Mouse (Mus musculus): ENCODE results near the gene Tmem218.

Tmem218 gene

DNA sequence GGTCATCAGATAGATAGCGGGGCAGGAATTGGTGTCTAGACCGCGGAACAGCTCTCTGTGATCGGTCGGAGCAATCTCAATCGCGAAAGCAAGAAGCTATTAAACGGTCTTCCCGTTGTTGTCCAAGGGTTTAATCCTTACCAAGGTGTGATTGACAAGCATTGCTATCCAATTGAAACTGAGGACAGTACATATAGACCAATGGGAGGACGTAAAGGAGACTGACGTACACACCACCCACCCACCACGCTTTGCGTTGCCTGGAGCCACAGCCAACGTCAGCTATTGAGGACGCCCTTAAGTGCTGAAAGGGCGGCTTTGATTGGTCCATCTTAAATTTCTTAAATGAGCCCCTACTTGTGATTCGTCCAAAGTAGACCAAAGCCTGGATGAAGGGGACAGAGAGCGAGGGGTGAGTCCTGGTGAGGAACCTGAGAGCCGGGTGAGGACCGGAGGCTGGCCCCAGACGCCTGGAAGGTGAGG, at the start of gene Tmem218:
Tmem218 (plus strand) TSS at position 295 of the 483 bp plus-strand sequence.
- DNase-seq (ENCODE audit: low spot score in 2 of 2), result peak; percentile 98

DNA sequence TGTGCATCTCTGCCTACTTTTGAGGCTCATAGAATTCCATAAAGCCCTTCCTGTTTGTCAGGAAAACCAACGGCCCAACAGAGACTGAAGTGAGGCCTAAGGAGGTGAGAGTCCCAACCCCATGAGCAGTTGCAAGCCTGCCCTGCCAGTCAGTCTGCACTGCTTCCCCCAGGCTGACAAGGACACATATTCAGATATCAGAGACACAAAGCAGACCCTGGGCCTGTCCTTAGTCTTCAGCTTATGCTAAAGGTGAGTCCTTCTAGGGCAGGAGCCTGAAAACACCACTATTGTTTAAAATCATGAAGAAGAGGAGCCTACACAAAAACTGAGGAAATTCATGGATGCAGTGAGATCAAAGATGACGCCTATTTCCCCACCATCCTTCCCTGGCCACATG, 47.3 kb upstream of the Tmem218 start:
- DNase-seq (ENCODE audit: low spot score in 2 of 2), result no peak

DNA sequence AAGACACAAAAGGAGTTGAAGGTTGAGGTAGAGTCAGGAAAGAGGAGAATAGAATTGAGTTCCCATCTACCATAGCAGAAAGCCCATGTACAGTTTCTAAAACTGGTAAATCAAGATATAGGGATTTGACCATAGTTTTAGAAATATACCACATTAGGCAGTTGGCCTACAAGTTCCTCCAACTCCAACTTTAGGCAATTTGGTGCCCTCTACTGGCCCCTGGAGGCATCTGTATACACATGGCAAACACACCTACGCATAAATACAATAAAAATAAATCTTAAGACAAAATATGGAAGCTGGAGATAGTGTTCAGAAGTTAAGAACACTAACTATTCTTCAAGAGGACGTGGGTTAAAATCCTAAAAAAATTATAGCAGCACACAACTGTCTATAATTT, 41.1 kb upstream of the Tmem218 start:
- no peak for DNase-seq (ENCODE audit: low spot score in 2 of 2)

DNA sequence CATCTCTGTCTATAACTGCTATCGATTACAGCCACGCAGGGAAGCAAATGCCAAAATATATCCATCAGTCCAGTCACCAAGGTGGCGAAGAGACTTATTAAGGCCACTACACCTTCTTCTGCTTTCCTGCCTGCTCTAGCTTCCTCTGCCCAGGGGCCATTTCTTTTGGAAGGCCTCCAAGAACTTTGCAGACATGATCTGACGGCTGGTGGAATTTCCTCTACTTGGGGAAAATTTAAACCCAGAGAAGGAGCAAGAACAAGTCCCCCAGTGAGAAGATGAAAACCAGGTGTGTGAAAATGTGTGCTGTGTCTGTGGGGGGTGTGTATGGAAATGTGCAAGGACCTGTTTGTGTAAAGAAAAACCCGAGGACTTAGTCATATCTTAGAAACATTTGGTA, 34.6 kb upstream of the Tmem218 start:
- DNase-seq (ENCODE audit: low spot score in 2 of 2), result no peak

GRCm38 (mm10) chr9:37176002-37176401, 32.0 kb upstream of the Tmem218 start:
- peak; percentile 4 for DNase-seq (ENCODE audit: low spot score in 2 of 2)

DNA sequence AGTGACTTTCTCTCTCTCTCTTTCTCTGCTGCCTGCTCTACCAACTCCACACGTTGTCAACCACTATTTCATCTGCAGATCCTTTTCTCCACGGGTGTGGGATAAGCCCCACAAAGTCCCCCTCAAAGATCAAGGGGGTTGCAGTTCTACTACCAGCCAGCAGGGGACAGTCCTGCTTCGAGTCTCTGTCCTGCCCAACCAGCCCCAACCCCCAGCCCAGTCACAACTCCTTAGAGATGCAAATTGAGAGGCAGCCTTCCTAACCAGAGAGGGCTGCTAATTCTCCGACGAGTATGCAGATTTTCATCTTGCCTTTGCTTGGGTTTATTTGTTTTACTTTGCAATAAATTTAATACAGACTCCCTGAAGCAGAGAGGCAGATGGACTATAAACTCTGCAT, 30.9 kb upstream of the Tmem218 start:
- peak; percentile 12 to 32 for DNase-seq (ENCODE audit: low spot score in 2 of 2)

GRCm38 (mm10) chr9:37177551-37177950, 30.5 kb upstream of the Tmem218 start:
- no peak for DNase-seq (ENCODE audit: low spot score in 2 of 2)

DNA sequence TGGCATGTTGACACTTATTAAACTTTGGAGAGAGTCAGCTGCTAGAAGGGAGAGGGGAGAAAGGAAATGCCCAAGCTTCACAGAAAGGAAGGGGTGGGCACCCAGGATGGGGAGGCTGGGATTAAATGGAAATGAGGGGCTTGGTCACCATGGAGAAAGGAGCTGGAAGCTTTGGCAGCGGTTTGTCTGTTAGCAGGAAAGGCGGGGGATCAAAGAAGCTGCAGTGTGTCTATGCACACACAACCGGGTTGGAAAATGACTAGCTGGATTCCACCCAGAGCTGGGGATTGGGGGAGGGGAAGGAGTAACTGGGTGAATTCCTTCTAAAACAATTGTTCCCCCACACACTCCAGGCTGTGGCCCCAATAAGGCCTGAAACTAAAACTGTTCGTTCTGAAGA, 29.1 kb upstream of the Tmem218 start:
- DNase-seq (ENCODE audit: low spot score in 2 of 2), result no peak

- DNase-seq (ENCODE audit: low spot score in 2 of 2), result no peak
Observed at GRCm38 (mm10) chr9:37179596-37179995, 28.4 kb upstream of the Tmem218 start.

- no peak for DNase-seq (ENCODE audit: low spot score in 2 of 2)
Observed at GRCm38 (mm10) chr9:37181596-37181995, 26.4 kb upstream of the Tmem218 start.

GRCm38 (mm10) chr9:37183176-37183575, 24.8 kb upstream of the Tmem218 start:
- no peak for DNase-seq (ENCODE audit: low spot score in 2 of 2)

DNA sequence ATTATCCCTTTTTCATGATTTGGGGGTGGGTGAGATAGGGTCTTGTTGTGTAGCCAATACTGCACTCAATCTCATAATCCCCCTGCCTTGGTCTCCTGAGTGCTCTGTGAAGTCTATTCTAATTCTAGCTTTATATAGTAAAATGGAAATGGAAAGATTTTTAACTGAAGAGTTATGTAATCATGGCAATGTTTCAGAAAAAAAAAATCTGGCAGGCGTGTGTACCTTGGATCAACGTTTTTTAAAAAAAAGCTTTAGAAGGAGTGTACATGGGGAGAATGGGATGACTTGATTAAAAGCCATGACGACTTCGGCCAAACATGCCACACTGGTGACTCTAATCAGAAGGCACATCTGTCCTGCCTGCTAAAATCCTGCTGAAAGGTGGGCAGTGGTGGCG, 20.6 kb upstream of the Tmem218 start:
- DNase-seq (ENCODE audit: low spot score in 2 of 2), result no peak

GRCm38 (mm10) chr9:37188024-37188423, 20.0 kb upstream of the Tmem218 start:
- no peak for DNase-seq (ENCODE audit: low spot score in 2 of 2)

DNA sequence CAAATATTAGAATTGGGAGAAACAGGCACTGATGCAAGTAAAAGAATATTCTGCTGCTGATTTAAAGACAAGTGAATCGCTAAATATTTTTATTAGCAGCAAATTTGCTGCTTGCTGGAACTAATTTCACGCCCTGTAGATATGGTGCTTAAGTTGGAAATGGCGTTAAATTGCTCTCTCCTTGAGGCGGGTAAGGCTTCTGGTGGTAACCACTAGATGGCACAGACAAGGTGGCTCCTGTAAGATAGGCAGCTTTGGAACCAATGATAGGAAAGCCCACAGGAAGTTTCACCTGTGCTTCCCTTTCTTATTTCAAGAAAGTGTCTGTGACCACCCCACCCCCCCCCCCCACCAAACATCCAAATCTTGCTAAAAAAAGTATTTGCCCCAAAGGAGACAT, 11.0 kb upstream of the Tmem218 start:
- no peak for DNase-seq (ENCODE audit: low spot score in 2 of 2)

DNA sequence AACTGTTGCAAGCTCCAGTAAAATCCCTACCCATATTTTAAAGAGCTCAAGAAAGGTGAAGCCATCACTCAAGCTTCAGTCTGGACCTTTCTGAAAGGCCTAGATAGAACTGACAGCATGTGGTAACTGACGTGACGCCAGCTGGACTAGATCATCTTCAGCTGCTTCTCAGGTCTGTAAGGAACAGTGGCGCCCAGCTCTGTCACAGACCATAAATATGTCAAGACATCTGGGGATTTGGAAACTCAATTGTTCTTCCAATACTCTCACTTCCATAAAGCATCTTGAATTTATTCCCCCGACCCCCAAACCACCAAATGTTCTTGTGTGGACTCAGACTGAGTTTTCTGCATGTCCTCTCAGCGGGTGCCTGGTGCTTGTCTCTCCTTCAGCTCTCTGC, 7.6 kb upstream of the Tmem218 start:
- DNase-seq (ENCODE audit: low spot score in 2 of 2), result no peak

DNA sequence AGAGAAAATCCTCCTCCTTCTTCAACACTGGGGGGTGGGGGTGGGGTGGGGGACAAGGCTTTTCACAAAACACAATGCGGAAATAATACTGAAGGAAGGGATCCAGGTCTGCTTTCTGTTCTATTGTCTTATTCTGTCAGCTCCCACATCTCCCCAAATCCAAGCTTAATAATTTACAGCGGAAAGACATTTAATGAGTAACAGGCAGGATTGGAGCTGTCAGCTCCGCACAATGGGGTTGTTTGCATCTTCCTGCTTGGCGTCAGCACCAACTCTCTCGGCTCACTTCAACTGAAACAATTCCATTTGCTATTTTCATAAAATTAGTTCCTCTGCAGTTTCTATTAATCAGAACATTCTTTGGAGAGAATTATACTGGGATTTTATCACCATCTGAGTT, 4.1 kb upstream of the Tmem218 start:
- DNase-seq (ENCODE audit: low spot score in 2 of 2), result no peak

DNA sequence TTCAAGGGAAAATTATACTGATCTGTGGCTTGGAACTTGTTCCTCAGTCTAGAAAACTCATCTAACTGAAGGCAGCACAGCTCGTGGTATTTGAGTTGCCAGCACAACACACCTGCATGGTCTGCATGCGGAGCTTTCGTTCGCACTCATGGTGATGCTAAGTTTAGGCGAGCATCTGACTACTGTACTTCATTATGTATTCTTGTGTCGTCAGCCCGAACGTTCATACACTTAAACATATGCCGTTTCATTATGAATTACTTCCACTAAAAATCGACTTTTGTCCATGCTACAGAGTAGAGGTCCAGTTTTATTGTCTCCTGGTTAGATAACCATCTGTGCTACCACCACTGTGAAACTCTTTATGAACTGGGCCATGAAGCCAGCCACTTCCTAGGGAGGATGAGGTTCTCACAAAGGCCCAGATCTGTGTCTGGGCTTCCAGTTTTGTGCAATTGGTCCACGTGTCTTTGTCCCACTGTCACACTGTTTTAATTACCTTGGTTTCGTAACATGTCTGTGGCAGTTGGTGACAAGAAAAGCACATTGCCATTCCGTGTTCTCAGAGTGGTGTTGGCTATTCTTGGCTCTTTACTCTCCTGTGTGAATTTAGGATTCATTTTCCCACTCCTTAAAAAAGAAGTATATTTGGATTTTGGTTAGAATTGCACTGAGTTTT, 5.2 kb downstream of the Tmem218 start:
- no peak for DNase-seq (ENCODE audit: low spot score in 2 of 2)

DNA sequence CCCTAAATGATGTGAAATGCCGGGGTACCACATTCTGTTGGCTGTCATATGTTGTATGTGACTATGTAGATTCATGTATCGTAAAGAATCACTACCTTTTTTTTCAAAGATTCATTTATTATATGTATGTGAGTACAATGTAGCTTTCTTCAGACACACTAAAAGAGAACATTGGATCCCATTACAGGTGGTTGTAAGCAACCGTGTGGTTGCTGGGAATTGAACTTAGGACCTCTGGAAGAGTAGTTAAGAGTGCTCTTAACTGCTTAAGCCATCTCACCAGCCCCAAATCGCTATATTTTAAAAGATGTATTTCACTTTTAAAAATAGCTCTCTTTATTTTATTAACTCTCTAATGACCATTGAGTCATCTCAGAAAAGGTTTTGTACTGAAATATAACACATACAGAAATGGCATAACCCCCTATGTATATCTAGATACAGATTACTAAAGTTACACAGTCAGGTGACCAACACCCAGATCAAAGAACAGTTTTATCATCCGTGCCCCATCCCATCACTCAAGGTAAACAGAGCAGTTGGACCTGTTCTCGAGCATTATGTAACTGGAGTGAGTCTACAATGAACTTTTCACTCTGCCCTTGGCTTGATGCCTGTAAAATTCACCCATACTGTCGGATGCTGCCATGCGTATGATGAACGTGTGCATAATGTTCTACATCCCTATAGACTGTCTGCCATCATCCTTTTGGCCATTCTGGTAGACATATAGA, 6.5 kb downstream of the Tmem218 start:
- no peak for DNase-seq (ENCODE audit: low spot score in 2 of 2)

DNA sequence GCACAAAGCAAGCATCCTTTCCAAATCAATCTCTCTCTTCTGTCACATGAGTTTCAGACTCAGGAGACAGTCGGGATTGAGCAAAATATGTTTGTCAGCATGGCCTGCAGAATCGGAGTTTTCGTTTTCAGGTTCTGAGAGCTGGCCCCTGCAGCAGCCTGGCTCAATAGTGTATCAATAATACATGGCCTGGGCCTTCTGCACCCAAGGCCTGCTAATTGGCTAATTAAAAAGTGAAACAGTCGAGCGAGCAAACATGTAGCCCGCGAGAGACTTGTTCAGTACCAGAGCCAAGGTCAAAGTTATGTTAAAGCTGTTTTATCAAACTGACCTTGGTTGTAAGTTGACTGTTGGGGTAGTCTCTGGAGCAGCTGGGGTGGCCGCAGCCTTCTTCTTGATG, 12.7 kb downstream of the Tmem218 start:
- no peak for DNase-seq (ENCODE audit: low spot score in 2 of 2)

DNA sequence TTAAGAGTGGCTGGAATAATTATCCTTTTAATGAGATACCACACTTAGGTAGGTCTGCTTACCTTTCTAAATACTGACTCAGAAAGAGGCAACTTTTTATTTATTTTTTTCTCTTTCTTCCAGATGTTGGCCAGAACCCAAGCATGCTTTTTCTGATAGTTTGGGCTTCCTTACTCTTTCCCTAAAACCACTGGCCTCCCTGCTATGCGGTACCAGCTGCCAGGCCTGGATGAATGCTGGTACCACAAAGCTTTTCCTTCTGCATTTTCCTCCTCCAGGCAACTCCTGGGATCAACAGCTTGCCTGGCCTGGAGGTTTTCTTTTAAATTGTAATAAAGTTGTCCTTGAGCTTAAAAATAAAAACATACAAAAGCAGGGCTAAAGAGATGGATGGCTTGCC, 17.6 kb downstream of the Tmem218 start:
- no peak for DNase-seq (ENCODE audit: low spot score in 2 of 2)

DNA sequence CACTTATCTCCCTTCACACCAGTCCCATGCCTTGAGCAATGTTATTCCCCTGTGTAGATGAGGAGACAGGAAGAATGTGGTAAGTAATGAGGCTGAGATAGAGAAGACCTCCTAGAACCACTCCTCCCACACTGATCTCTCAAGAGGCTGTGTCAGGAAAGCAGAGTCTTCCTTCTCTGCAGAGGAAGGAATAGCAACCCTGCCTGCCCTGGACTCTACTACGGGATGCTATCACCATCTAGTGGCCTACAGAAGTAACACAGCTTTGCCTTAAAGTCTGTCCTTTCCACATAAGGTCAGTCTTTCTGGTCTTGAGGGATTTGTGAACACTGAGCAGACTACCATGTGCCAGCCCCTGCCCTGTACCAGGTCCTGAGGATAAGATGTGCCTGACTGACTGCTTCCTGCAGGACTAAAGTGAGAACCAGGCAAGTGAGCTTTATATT, 21.9 kb downstream of the Tmem218 start:
- DNase-seq (ENCODE audit: low spot score in 2 of 2), result peak; percentile 51 to 68

DNA sequence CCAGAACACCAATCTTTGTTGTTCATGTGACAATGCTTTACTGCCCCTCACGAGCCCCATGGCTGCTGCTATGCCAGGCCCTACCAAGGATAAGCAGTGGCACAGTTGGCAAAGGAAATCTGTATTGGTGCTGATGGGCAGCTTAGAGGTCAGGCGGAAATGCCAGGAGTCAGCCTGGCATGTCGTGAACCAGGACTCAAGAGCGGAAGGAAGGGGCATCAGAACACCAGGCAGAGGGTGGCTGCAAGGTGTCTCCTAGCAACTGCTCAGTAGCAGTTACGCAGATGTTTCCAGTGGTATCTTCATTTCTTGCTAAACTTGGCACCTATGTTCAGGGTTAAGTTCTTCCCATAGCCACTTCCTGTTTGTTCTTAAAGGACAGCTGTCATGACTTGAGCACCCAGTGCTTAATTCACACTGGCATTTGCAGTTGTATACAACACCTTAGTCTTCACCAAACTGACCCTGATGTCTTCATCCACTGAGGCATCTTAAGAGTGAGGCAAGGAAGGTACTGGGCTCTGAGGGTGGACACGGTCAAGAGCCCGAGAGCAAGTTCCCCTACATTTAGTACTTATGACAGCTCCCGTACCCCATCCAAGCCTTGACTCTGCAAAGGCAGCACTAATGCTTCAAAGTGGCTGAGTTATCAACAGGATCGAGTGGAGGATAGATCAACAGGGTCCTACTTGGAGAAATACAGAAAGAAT, 22.6 kb downstream of the Tmem218 start:
- DNase-seq (ENCODE audit: low spot score in 2 of 2), result no peak

All from heart, adult 9 months (tissue).